Mouse (Mus musculus): ENCODE measurements around the gene P2ry2. TPM values are rescaled to one million over a fixed set of nuclear protein-coding genes. Genes with fewer than 3 reads are reported as not detected.

P2ry2 gene
- polyA plus RNA-seq, 1 experiment from 2014 or later, result 3.8 TPM

DNA sequence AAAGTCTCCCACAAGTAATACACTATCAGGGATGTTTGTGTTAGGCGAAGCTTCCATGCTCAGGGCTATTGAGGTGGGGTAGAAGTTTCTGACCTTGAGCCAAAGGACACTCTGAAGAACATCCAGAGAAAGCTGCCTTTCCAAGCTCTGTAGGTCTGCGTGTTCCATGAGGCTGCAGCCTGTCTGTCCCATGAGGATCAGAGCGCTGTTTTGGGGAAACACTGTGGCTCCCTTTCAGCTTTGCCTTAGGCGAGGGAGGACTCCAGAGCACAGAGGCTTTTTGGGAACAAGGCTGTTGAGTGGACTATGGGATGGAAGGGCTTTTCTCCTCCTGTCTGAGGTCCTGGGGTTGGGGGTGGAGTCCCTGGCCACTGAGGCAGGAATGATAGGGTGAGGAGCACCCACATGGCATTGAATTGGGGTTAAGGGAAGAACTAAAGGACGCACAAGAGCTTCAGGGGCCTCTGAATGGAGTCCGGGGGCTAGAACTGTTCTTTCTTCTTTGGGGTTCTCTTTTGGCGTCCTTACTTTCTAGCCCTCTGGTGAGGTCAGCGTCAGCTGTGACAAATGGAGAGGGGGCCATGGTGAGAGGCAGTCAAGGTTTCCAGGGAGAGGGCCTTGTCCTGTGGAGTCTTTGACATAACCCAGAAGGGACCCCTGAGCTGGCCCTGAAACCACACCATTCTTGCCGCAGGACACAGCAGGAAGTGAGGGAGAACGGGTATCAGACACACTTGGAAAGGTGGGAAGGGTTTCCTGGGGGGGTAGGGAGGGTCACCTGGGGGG, 43.6 kb downstream of the P2ry2 start:
- peaks cover 12% of the 10 kb centered on the region for H3K27me3 ChIP-seq (ENCODE audit: insufficient read depth, low read length)
- H3K27ac ChIP-seq (ENCODE audit: low read depth), result no peak overlapping the region
- 63% methylated on average over 10 of the region's 10 CpGs for WGBS (ENCODE audit: insufficient replicate concordance)
- DNase-seq (no peak), ATAC-seq (no peak)
- no peak overlapping the region for H3K4me3 ChIP-seq (ENCODE audit: low read depth, low read length)
- no peaks in the 10 kb centered on the region for H3K9me3 ChIP-seq (ENCODE audit: low read length)
- H3K4me1 ChIP-seq (ENCODE audit: insufficient read depth), result peaks cover 6% of the 10 kb centered on the region; the same call in 1 of the 2 replicates
- no peak overlapping the region for H3K4me2 ChIP-seq (ENCODE audit: low read depth, low read length)
- H3K9ac ChIP-seq (replicated peaks), result no peak overlapping the region
- H3K36me3 ChIP-seq (replicated peaks; ENCODE audit: insufficient read depth, low read length), result no peaks in the 10 kb centered on the region
- TF ChIP-seq CTCF (IDR thresholded peaks at IDR 0.05; ENCODE audit: low read depth) (no peak), EP300 (IDR thresholded peaks at IDR 0.05; ENCODE audit: low read depth) (no peak)

- Histone ChIP-seq H3K27ac (ENCODE audit: low read depth) (no peak overlapping the region), H3K9ac (replicated peaks) (no peak overlapping the region), H3K4me3 (ENCODE audit: low read depth, low read length) (no peak overlapping the region), H3K36me3 (replicated peaks; ENCODE audit: insufficient read depth, low read length) (no peaks in the 10 kb centered on the region), H3K27me3 (ENCODE audit: insufficient read depth, low read length) (peaks cover 7% of the 10 kb centered on the region), H3K4me2 (ENCODE audit: low read depth, low read length) (no peak overlapping the region), H3K9me3 (ENCODE audit: low read length) (no peaks in the 10 kb centered on the region), H3K4me1 (ENCODE audit: insufficient read depth) (0 out of 2 replicates have a peak, but pooled peaks cover 5% of the 10 kb centered on the region)
- DNase-seq, result no peak
- TF ChIP-seq CTCF (IDR thresholded peaks at IDR 0.05; ENCODE audit: low read depth) (no peak), EP300 (IDR thresholded peaks at IDR 0.05; ENCODE audit: low read depth) (no peak)
- ATAC-seq, result no peak
- WGBS (ENCODE audit: insufficient replicate concordance), result 58% methylated on average over 6 of the region's 6 CpGs
These were observed 44.3 kb downstream of the P2ry2 start for GRCm38 (mm10) chr7:100968376-100968775.

DNA sequence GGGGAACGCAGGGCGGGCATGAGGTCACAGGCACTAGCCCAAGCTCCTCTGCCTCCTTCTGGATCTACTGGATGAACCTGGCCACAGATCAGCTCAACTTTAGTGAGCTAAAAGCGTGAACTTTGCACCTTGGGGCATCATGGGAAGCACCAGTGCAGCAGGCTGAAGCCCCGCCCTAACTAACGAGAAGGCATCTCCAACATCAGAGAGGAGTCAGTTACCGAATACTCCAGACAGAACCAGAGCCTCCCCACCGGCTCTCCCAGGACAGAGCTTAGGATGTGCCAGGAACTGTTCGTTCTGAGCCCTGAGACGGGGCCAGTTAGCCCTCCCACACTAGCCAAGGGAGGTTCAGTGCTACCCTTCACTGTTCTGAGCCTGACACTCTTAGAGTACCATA, 44.8 kb downstream of the P2ry2 start:
- no peak overlapping the region for H3K9ac ChIP-seq (replicated peaks)
- DNase-seq (no peak), ATAC-seq (0 out of 2 replicates have a peak, but pooled peaks have one; percentile 23)
- H3K4me1 ChIP-seq (ENCODE audit: insufficient read depth), result 0 out of 2 replicates have a peak, but pooled peaks cover 5% of the 10 kb centered on the region
- no peak overlapping the region for H3K4me3 ChIP-seq (ENCODE audit: low read depth, low read length)
- TF ChIP-seq EP300 (IDR thresholded peaks at IDR 0.05; ENCODE audit: low read depth) (no peak), CTCF (IDR thresholded peaks at IDR 0.05; ENCODE audit: low read depth) (no peak)
- H3K4me2 ChIP-seq (ENCODE audit: low read depth, low read length), result no peak overlapping the region
- no peaks in the 10 kb centered on the region for H3K36me3 ChIP-seq (replicated peaks; ENCODE audit: insufficient read depth, low read length)
- peaks cover 3% of the 10 kb centered on the region; the same call in 1 of the 2 replicates for H3K27me3 ChIP-seq (ENCODE audit: insufficient read depth, low read length)
- WGBS (ENCODE audit: insufficient replicate concordance), result 67% methylated on average over 9 of the region's 9 CpGs
- H3K27ac ChIP-seq (ENCODE audit: low read depth), result no peak overlapping the region
- no peaks in the 10 kb centered on the region for H3K9me3 ChIP-seq (ENCODE audit: low read length)

DNA sequence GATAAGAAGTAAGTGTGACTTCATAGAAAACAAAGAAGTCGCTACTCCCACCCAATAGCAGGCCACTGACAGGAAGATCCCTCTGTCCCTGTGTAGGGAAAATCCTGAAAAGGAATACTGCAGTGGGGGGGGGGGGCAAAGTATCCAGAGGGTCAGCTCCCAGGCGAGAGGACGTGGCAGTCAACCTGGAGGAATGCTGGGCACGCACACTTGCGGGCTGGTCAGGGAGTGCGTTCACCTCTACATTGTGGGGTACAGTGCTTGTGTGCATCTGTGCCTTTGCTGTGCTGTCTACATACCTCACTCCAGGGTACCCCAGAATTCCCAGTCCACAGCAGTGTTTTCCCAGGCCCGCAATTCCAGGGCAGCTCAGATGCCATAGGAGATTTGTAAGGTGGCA, 46.7 kb downstream of the P2ry2 start:
- Histone ChIP-seq H3K4me3 (ENCODE audit: low read depth, low read length) (no peak overlapping the region), H3K36me3 (replicated peaks; ENCODE audit: insufficient read depth, low read length) (no peaks in the 10 kb centered on the region), H3K9me3 (ENCODE audit: low read length) (no peaks in the 10 kb centered on the region), H3K4me1 (ENCODE audit: insufficient read depth) (0 out of 2 replicates have a peak, but pooled peaks cover 5% of the 10 kb centered on the region), H3K27me3 (ENCODE audit: insufficient read depth, low read length) (no peaks in the 10 kb centered on the region), H3K27ac (ENCODE audit: low read depth) (no peak overlapping the region), H3K9ac (replicated peaks) (no peak overlapping the region), H3K4me2 (ENCODE audit: low read depth, low read length) (no peak overlapping the region)
- no peak for TF ChIP-seq CTCF (IDR thresholded peaks at IDR 0.05; ENCODE audit: low read depth)
- no peak for TF ChIP-seq EP300 (IDR thresholded peaks at IDR 0.05; ENCODE audit: low read depth)
- no peak for ATAC-seq
- no peak for DNase-seq
- 73% methylated on average over 7 of the region's 7 CpGs for WGBS (ENCODE audit: insufficient replicate concordance)

DNA sequence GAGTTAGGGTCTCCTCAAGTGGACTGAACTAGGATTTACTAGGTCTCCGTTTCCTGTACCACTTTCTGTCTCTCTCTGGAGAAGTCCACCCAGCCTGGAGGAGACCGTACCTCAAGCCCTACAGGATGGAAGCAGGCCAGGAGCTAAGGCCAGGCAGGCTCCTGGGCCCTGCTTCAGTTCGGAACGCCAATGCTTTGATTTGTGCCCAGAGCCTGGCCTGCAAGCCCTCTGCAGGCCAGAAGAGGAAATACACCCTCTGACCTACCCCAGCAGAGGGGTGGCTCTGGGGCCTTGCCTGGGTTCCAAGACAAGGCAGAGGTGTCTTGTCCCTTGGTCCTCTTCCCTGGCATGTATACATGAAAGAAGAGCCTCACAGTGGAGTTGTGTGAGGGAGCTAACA, 47.6 kb downstream of the P2ry2 start:
- WGBS (ENCODE audit: insufficient replicate concordance), result 32% methylated on average over 4 of the region's 4 CpGs
- DNase-seq (no peak), ATAC-seq (peak; percentile 49; the same call in 1 of the 2 replicates)
- Histone ChIP-seq H3K9me3 (ENCODE audit: low read length) (no peaks in the 10 kb centered on the region), H3K4me3 (ENCODE audit: low read depth, low read length) (no peak overlapping the region), H3K27me3 (ENCODE audit: insufficient read depth, low read length) (no peaks in the 10 kb centered on the region), H3K9ac (replicated peaks) (no peak overlapping the region), H3K4me1 (ENCODE audit: insufficient read depth) (0 out of 2 replicates have a peak, but pooled peaks cover 5% of the 10 kb centered on the region), H3K4me2 (ENCODE audit: low read depth, low read length) (no peak overlapping the region), H3K36me3 (replicated peaks; ENCODE audit: insufficient read depth, low read length) (no peaks in the 10 kb centered on the region), H3K27ac (ENCODE audit: low read depth) (no peak overlapping the region)
- TF ChIP-seq EP300 (IDR thresholded peaks at IDR 0.05; ENCODE audit: low read depth), result no peak
- peak; percentile 86 for TF ChIP-seq CTCF (IDR thresholded peaks at IDR 0.05; ENCODE audit: low read depth)

DNA sequence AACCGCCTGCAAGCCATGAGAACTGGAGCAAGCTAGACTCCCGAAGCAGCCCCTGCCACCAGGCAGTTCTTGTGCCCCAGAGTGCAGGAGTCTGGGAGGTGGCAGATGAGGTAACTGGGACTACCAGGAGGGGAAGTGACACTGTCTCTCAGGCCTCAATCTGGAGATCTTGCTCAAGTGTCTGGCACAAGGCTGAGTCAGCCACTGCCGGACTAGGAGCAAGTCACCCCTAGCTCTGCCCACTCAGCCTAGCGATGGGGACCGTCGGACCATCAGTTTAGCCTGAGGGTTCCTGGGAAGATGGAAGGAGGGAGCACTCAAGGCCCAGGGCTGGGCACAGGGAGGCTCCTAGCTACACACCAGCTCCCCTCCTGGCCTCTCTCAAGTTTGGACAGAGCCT, 48.4 kb downstream of the P2ry2 start:
- Histone ChIP-seq H3K36me3 (replicated peaks; ENCODE audit: insufficient read depth, low read length) (no peaks in the 10 kb centered on the region), H3K27ac (ENCODE audit: low read depth) (no peak overlapping the region), H3K4me3 (ENCODE audit: low read depth, low read length) (peak overlapping the region; percentile 19; the same call in 1 of the 2 replicates), H3K9ac (replicated peaks) (no peak overlapping the region), H3K4me1 (ENCODE audit: insufficient read depth) (0 out of 2 replicates have a peak, but pooled peaks cover 5% of the 10 kb centered on the region), H3K4me2 (ENCODE audit: low read depth, low read length) (peak overlapping the region; percentile 46), H3K27me3 (ENCODE audit: insufficient read depth, low read length) (no peaks in the 10 kb centered on the region), H3K9me3 (ENCODE audit: low read length) (no peaks in the 10 kb centered on the region)
- DNase-seq (peak; percentile 42), ATAC-seq (peak; percentile 40; the same call in 1 of the 2 replicates)
- 53% methylated on average over 6 of the region's 6 CpGs for WGBS (ENCODE audit: insufficient replicate concordance)
- TF ChIP-seq CTCF (IDR thresholded peaks at IDR 0.05; ENCODE audit: low read depth) (no peak), EP300 (IDR thresholded peaks at IDR 0.05; ENCODE audit: low read depth) (no peak)

Measured in liver, postnatal 0 days (tissue).